Mouse (Mus musculus): ENCODE results near the gene Pex10.
"Not testable (repeated sequence)": the region's sequence is repeated elsewhere in the genome, so short reads cannot be mapped to it uniquely, and the experiment has no call there.

The Pex10 gene

DNA sequence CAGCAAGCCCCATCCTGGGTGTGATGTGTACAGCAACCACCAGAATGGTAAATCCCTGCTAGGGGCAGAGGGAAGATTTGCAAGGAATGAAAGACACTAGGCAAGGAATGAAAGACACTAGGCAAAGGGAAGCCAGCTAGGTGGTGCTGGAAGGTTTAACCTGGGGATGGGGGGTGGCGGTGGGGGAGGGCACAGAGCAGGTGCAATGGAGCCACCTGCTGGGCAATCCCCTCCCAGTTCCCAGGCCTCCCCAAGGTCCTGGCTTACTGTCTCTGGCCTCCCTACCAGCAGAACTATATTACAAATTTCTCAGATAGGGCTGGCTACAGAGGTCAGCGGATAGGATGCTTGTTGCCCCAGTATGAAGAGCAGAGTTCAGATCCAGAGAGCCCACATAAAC is 2.3 kb upstream of the Pex10 start:
- DNase-seq (ENCODE audit: low spot score in 2 of 2), result no peak

DNA sequence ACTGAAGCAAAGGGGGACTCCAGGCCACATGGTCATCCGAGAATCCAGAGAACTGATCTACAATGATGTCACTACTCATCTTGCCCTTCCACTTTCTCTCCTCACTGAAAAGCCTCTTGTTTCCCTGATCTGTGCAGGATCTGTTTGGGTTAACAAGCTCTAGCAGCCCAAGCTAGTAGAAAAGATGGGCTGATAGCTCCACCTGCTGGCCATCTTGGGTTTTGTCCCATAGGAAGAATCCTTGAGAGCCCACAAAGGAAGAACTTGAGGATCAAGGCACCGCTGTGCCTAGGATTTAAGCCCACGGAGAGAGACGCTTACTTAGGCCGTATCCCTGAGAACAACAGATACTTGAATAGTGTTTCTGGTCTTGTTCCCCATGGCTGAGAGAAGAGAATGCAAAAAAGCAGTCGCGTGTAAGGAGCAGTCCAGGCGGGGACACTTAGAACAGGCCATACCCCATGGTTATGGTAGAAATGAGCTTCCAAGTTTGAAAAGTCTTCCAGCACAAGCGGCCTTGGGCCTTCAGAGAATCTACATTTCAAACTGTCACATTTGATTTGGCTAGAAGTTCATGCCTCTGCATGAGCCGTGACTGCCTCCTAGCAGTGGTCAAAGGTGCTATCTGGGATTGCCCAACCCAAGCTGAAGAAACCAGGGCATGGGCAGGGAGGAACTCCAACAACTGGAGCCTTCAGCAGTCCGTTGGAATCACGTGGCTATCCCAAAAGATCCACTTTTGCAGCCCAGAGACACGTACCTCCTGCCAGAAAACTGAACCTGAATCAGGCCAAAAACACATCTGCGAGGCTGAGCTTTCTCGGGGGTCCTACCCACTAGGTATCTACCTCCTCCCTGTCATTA is 614 bp upstream of the Pex10 start:
- peak; percentile 91 to 92 for DNase-seq (ENCODE audit: low spot score in 2 of 2)

GRCm38 (mm10) chr4:155068357-155068972 is 1.6 kb downstream of the Pex10 start:
- no peak for DNase-seq (ENCODE audit: low spot score in 2 of 2)

DNA sequence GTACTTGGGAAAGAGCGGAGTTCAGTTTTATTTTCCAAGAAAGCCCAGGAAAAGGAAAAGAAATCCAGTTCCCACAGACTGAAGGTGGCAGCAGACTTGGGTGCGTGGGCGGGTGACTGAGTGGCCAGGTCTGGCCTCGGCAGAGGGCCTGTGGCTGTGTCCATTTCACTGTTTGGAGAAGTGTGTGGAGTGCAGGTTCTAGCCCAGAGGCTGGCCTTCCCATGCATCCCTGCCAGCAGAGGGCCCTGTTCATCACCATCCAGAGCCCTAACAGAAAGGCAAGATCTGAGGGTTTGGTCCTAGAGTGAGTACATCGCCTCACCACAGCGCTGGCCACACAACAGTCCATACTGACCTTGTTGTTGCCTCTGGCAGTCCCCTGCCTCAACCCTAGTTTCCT is 2.4 kb downstream of the Pex10 start:
- no peak for DNase-seq (ENCODE audit: low spot score in 2 of 2)

- no peak for DNase-seq (ENCODE audit: low spot score in 2 of 2)
Measured at GRCm38 (mm10) chr4:155070199-155070598, 3.4 kb downstream of the Pex10 start.

GRCm38 (mm10) chr4:155070921-155071320 is 4.1 kb downstream of the Pex10 start:
- no peak for DNase-seq (ENCODE audit: low spot score in 2 of 2)

GRCm38 (mm10) chr4:155074418-155074817 is 7.6 kb downstream of the Pex10 start:
- DNase-seq (ENCODE audit: low spot score in 2 of 2), result no peak

- no peak for DNase-seq (ENCODE audit: low spot score in 2 of 2)
Measured at GRCm38 (mm10) chr4:155075137-155075536, 8.3 kb downstream of the Pex10 start.

- DNase-seq (ENCODE audit: low spot score in 2 of 2), result no peak
Measured at GRCm38 (mm10) chr4:155075813-155076212, 9.0 kb downstream of the Pex10 start.

DNA sequence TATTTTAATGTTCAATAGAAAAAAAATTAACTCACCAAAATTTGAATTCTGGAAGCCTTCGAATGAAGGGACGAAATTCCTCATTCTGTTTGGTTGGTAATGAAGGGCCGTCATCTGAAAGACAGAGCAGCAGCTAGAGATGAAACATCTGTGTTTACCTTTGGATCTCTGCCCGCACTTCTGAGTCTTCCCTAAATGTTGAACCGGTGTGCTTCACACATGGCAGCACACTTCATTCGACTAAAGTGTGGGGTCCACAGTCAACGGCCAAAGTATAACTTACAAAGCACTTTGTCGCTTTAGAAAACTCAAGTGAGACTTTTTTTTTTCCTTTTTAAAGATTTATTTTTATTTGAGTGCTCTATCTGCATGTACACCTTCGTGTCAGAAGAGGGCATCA is 9.9 kb downstream of the Pex10 start:
- no peak for DNase-seq (ENCODE audit: low spot score in 2 of 2)

DNA sequence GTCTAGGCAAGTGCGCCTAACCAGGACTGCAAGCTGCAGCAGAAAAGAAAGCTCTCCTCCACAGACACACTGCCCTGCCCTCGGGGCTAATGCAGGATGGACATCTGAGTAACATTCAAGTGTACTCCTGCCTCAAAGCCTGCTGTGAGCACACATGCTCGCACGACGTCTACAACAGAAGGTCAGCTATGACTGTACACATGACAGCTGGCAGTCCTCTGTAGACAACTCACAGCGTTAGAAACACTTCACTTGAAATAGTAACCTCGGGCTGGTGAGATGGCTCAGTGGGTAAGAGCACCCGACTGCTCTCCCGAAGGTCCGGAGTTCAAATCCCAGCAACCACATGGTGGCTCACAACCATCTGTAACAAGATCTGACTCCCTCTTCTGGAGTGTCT is 12.0 kb downstream of the Pex10 start:
- not testable (repeated sequence) for DNase-seq (ENCODE audit: low spot score in 2 of 2)

GRCm38 (mm10) chr4:155079666-155080065 is 12.8 kb downstream of the Pex10 start:
- no peak for DNase-seq (ENCODE audit: low spot score in 2 of 2)

- DNase-seq (ENCODE audit: low spot score in 2 of 2), result no peak
Measured at GRCm38 (mm10) chr4:155083553-155083952, 16.7 kb downstream of the Pex10 start.

GRCm38 (mm10) chr4:155084351-155084750 is 17.5 kb downstream of the Pex10 start:
- DNase-seq (ENCODE audit: low spot score in 2 of 2), result no peak

- DNase-seq (ENCODE audit: low spot score in 2 of 2), result no peak
Measured at GRCm38 (mm10) chr4:155085206-155086107, 18.6 kb downstream of the Pex10 start.

DNA sequence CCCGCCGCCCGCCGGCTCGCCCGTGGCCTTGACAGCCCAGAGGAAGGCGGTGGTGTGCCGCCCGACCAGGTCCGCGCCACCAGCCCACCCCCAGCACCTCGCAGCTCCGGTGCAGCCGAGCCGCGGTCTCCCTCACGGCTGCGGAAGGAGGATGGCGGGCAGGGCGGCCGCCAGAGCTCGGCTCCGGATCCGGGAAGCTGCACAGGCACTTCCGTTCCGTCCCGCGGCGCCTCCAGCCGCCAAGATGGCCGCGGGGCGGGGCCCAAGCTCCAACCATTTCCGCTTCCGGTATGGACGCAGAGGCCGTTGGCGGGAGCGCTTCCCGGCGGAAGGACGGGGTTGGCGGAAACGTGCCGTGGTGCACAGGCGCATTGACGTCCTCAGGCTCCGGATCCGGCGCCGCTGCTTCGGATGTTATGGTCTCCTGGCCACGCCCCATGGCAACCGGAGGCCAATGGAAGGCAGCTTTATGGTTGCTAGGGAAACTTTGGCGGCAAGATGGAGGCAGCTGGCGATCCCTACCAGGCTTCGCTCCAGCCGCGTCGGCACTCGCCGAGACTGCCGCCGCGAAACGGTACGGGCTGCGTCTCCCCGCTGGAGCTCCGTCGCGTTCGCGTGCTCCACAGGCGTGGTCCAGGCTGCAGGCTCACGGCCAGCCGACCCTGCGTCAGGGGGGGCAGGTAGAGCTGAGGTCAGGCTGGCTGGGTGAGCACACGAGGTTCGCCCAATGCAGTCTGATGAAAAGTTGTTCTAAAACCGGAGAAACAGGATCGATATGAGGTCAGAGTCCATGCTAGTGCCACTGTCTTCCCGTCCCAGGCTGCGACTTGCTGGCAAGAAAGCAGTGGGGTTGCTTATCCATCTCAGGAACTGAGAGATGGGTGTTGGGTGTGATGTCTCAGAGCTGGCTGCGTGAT is 19.6 kb downstream of the Pex10 start, which contains the start of the genes Rer1 and Morn1:
Rer1 (minus strand) TSS at position 275 of the 917 bp plus-strand sequence.
Morn1 (plus strand) TSS at position 470 of the 917 bp plus-strand sequence.
- peak; percentile 100 for DNase-seq (ENCODE audit: low spot score in 2 of 2)

- no peak for DNase-seq (ENCODE audit: low spot score in 2 of 2)
Measured at GRCm38 (mm10) chr4:155089241-155089640, 22.4 kb downstream of the Pex10 start.

DNA sequence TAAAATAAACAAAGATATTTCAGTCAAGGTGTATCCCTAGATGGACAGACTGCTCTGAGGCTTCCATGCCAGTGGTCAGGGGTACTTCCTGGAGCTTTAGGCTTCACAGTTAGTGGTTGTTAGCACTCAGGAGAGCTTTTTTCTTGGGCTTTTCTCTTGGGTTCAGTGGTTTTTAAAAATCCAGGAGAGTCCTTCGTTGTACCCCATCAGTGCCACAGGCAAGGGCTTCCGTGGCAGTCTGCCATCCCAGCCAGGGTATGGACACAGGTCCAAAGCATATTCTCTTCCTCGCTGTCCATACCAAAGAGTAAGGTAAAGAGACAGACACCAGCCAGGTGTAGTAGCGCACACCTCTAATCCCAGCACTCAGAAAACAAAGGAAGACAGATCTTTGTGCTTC is 23.3 kb downstream of the Pex10 start:
- DNase-seq (ENCODE audit: low spot score in 2 of 2), result no peak

- no peak for DNase-seq (ENCODE audit: low spot score in 2 of 2)
Measured at GRCm38 (mm10) chr4:155090688-155091449, 24.1 kb downstream of the Pex10 start.
